Mouse (Mus musculus) ES-E14 (cell line): ENCODE measurements around the gene Taar7f.
"Not testable (repeated sequence)": the region's sequence is repeated elsewhere in the genome, so short reads cannot be mapped to it uniquely, and the experiment has no call there.

Experiments
- CHD2 ChIP-seq: IDR thresholded peaks from 2 replicates; pipeline ENCODE4 v1.6.1; 2014; ENCODE audit warnings: mild to moderate bottlenecking, low read depth, low read length, inconsistent platforms
- HCFC1 ChIP-seq: IDR thresholded peaks from 2 replicates; pipeline ENCODE4 v1.6.1; 2012; ENCODE audit warnings: low read length, inconsistent platforms, borderline replicate concordance; ENCODE audit not compliant: insufficient read depth
- MAFK ChIP-seq: IDR thresholded peaks from 2 replicates; pipeline ENCODE4 v1.6.1; 2014; ENCODE audit warnings: mild to moderate bottlenecking, low read depth, low read length, inconsistent platforms; ENCODE audit not compliant: insufficient read depth
- ZNF384 ChIP-seq: IDR thresholded peaks from 2 replicates; pipeline ENCODE4 v1.6.1; 2012; ENCODE audit warnings: low read depth, low read length, inconsistent platforms

- not testable (repeated sequence) for TF ChIP-seq HCFC1, MAFK, ZNF384, CHD2
Observed at GRCm38 (mm10) chr10:24074751-24075150, 25.4 kb downstream of the Taar7f start.
